Mouse (Mus musculus) forebrain, embryonic 14.5 days (tissue): ENCODE results near the gene Csf3r. TPM values are rescaled to one million over a fixed set of nuclear protein-coding genes. Genes with fewer than 3 reads are reported as not detected.

Source experiments
- ATAC-seq: fragments of 200-750 bp; cut with Nextera tagmentation; 2 replicates; pipeline ENCODE4 v1.8.0; 2017; ENCODE audit warnings: mild to moderate bottlenecking, moderate library complexity
- DNase-seq: peaks from one replicate; pipeline ENCODE4 v3.0.0-alpha.2; 2015; ENCODE audit warnings: low spot score
- H3K27ac ChIP-seq: fragments of 300-500 bp; sonication (generic); 2 replicates; pipeline ENCODE4 v1.5.1; 2014; ENCODE audit warnings: low read depth, mild to moderate bottlenecking, control low read depth, low read length, moderate library complexity
- H3K27me3 ChIP-seq: fragments of 300-500 bp; sonication (generic); replicated peaks from 2 replicates; pipeline ENCODE4 v1.6.1; 2014; ENCODE audit warnings: low read length, control low read depth, mixed read lengths; ENCODE audit not compliant: control insufficient read depth, insufficient read depth
- H3K36me3 ChIP-seq: fragments of 300-500 bp; sonication (generic); 2 replicates; pipeline ENCODE4 v1.6.1; 2014; ENCODE audit warnings: low read length, control low read depth; ENCODE audit not compliant: control insufficient read depth, insufficient read depth
- H3K4me1 ChIP-seq: fragments of 300-500 bp; sonication (generic); 2 replicates; pipeline ENCODE4 v1.6.1; 2014; ENCODE audit warnings: antibody characterized with exemption, low read length, control low read depth; ENCODE audit not compliant: control insufficient read depth, insufficient read depth
- H3K4me2 ChIP-seq: fragments of 300-500 bp; sonication (generic); 2 replicates; pipeline ENCODE4 v1.6.1; 2014; ENCODE audit warnings: mild to moderate bottlenecking, control low read depth, low read length
- H3K4me3 ChIP-seq: fragments of 300-500 bp; sonication (generic); 2 replicates; pipeline ENCODE4 v1.5.1; 2014; ENCODE audit warnings: low read depth, low read length, control low read depth
- H3K9ac ChIP-seq: fragments of 300-500 bp; sonication (generic); 2 replicates; pipeline ENCODE4 v1.6.1; 2014; ENCODE audit warnings: mild to moderate bottlenecking, low read length, control low read depth, moderate library complexity
- H3K9me3 ChIP-seq: fragments of 300-500 bp; sonication (generic); replicated peaks from 2 replicates; pipeline ENCODE4 v1.6.1; 2016; ENCODE audit warnings: low read length, control low read depth, mixed read lengths; ENCODE audit not compliant: control insufficient read depth
- WGBS: fragments of 180-500 bp; shearing (Covaris S2); extraction: QIAGEN DNeasy Blood & Tissue Kit; methylation state at CpG from one replicate; pipeline ENCODE4 v1.1.7; 2014; 5-methylcytosine and 5-hydroxymethylcytosine counted together
- polyA plus RNA-seq: library from polyadenylated mRNA; unstranded; fragments of >200 nt; fragmentation: Nextera tagmentation; extraction: Ambion mirVana; gene quantifications from 2 replicates; pipeline ENCODE4 v1.2.1, GENCODE M21; 2014

The Csf3r gene
- polyA plus RNA-seq, 1 experiment from 2014 or later, result 0.48 TPM

- peaks cover 5% of the 10 kb centered on the region; the same call in 1 of the 2 replicates for H3K9me3 ChIP-seq
- no peak overlapping the region for H3K4me2 ChIP-seq
- DNase-seq (no peak), ATAC-seq (no peak)
- no peak overlapping the region for H3K9ac ChIP-seq
- no peaks in the 10 kb centered on the region for H3K36me3 ChIP-seq
- H3K4me3 ChIP-seq, result no peak overlapping the region
- whole genome bisulfite sequencing, result 13% methylated on average over 4 of the region's 4 CpGs
- H3K4me1 ChIP-seq, result no peaks in the 10 kb centered on the region
- no peak overlapping the region for H3K27ac ChIP-seq
- H3K27me3 ChIP-seq, result no peaks in the 10 kb centered on the region
These were observed 27.8 kb upstream of the Csf3r start for GRCm38 (mm10) chr4:125996576-125996975.

DNA sequence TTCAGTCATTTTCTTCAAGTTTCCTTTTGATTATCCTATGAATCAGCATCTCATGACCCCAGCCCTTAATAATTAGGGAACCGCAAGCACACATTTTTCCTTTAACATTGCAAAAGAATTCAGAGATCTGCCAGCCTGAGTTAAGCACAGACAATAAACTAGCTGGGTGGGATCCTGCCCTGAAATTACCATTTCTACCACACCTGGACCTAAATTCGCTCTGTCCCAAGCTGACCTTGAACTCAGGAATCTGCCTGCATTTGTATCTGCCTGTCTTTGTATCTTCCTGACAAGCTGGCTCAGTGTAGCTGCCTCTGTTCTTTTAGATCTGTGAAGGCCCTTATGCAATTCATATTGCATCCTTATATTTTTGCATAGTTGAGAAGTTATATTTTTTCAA lies 26.5 kb upstream of the Csf3r start:
- H3K4me2 ChIP-seq, result no peak overlapping the region
- H3K36me3 ChIP-seq, result no peaks in the 10 kb centered on the region
- no peaks in the 10 kb centered on the region for H3K4me1 ChIP-seq
- no peak overlapping the region for H3K9ac ChIP-seq
- H3K9me3 ChIP-seq, result peaks cover 5% of the 10 kb centered on the region; the same call in 1 of the 2 replicates
- DNase-seq (no peak), ATAC-seq (no peak)
- H3K27me3 ChIP-seq, result no peaks in the 10 kb centered on the region
- no peak overlapping the region for H3K27ac ChIP-seq
- no peak overlapping the region for H3K4me3 ChIP-seq
- 93% methylated on average over 2 of the region's 2 CpGs for WGBS

- no peaks in the 10 kb centered on the region for H3K27me3 ChIP-seq
These were observed 22.8 kb upstream of the Csf3r start for GRCm38 (mm10) chr4:126001311-126002199.

DNA sequence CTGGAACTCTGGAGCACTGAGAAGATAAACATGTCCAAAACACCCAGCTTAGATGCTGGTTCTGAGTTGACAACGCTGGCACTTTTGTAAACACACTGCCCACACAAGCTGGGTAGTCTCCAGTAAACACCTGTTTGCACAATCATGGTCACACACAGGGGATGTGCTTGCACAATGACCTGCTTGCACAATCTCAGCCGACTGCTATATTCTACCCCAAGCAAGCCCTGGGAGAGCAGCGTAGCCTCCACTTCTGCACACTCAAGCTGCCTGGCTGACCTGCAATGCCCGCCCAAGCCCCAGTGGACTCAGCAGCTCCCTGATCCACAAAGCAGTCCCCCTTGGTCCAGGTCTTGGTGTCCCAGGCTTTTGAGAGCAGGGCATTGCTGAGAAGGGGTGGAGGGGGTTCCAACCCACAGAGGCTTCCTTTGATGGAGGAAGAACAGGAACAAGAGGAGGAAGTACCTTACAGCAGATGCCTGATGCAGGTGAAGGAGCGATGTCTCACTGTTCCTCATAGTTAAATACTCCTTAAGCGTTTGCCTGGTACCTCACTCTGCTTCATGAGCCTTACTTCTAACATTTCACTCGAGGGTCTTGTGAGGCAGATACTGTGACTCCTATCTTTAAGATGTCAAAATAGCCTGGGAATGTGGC lies 6.5 kb upstream of the Csf3r start:
- Histone ChIP-seq H3K4me1 (no peaks in the 10 kb centered on the region), H3K4me2 (no peak overlapping the region), H3K36me3 (no peaks in the 10 kb centered on the region), H3K4me3 (no peak overlapping the region), H3K9ac (no peak overlapping the region), H3K9me3 (no peaks in the 10 kb centered on the region), H3K27ac (no peak overlapping the region), H3K27me3 (no peaks in the 10 kb centered on the region)
- DNase-seq (no peak), ATAC-seq (no peak)
- WGBS, result 83% methylated on average over 7 of the region's 7 CpGs

More at GRCm38 (mm10) chr4:126001311-126002199, 22.8 kb upstream of the Csf3r start:
- peaks cover 5% of the 10 kb centered on the region; the same call in 1 of the 2 replicates for H3K9me3 ChIP-seq
- no peak overlapping the region for H3K9ac ChIP-seq
- no peaks in the 10 kb centered on the region for H3K4me1 ChIP-seq
- no peak for ATAC-seq
- H3K4me3 ChIP-seq, result no peak overlapping the region
- no peak for DNase-seq
- H3K27ac ChIP-seq, result no peak overlapping the region
- H3K4me2 ChIP-seq, result no peak overlapping the region
- WGBS, result 86% methylated on average over 12 of the region's 12 CpGs
- H3K36me3 ChIP-seq, result no peaks in the 10 kb centered on the region

DNA sequence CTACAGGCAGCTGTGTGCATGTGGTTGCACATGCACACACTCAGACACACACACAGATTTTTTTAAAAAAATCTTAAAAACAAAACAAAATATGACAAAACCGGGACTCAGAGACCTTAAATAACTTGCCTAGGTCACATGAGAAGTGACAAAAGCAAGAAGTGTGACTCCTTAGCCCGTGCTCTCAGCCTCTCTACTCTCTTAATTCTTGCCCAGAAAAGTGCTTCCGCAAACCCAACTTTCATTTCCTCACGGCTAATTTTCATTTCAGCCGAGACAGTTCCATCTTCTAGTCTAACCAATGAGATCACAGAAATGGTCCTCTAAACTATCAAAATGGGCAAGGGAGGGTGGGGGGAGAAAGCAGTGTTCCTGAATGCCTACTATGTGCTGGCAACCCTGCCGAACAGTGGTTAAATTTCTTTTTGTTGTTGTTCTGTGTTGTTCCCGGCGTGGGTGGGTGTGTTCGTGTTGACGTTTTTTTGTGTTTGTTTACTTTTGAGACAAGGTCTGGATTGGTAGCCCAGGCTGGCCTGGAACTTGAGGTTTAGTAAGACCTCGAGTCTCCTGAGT lies 5.3 kb upstream of the Csf3r start:
- Histone ChIP-seq H3K36me3 (no peaks in the 10 kb centered on the region), H3K27me3 (no peaks in the 10 kb centered on the region), H3K4me3 (no peak overlapping the region), H3K9ac (no peak overlapping the region), H3K27ac (no peak overlapping the region), H3K4me2 (no peak overlapping the region), H3K4me1 (no peaks in the 10 kb centered on the region), H3K9me3 (no peaks in the 10 kb centered on the region)
- 82% methylated on average over 11 of the region's 11 CpGs for WGBS
- DNase-seq (no peak), ATAC-seq (no peak)

GRCm38 (mm10) chr4:126025801-126026200 lies 1.5 kb downstream of the Csf3r start:
- peak; percentile 21 for DNase-seq
- no peak for ATAC-seq

GRCm38 (mm10) chr4:126027980-126028379 lies 3.6 kb downstream of the Csf3r start:
- Histone ChIP-seq H3K9me3 (no peaks in the 10 kb centered on the region), H3K27ac (no peak overlapping the region), H3K9ac (no peak overlapping the region), H3K4me3 (no peak overlapping the region), H3K4me2 (no peak overlapping the region), H3K4me1 (no peaks in the 10 kb centered on the region), H3K36me3 (no peaks in the 10 kb centered on the region), H3K27me3 (no peaks in the 10 kb centered on the region)
- 92% methylated on average over 3 of the region's 3 CpGs for WGBS
- ATAC-seq (no peak), DNase-seq (no peak)

More at GRCm38 (mm10) chr4:126025801-126026200, 1.5 kb downstream of the Csf3r start:
- Histone ChIP-seq H3K36me3 (no peaks in the 10 kb centered on the region), H3K4me2 (no peak overlapping the region), H3K27me3 (no peaks in the 10 kb centered on the region), H3K4me1 (no peaks in the 10 kb centered on the region), H3K27ac (no peak overlapping the region), H3K9ac (no peak overlapping the region), H3K9me3 (no peaks in the 10 kb centered on the region), H3K4me3 (no peak overlapping the region)
- 83% methylated on average over 5 of the region's 5 CpGs for WGBS

GRCm38 (mm10) chr4:126029042-126029441 lies 4.7 kb downstream of the Csf3r start:
- no peaks in the 10 kb centered on the region for H3K9me3 ChIP-seq
- WGBS, result 77% methylated on average over 3 of the region's 3 CpGs
- no peak overlapping the region for H3K9ac ChIP-seq
- DNase-seq (no peak), ATAC-seq (no peak)
- no peaks in the 10 kb centered on the region for H3K4me1 ChIP-seq
- H3K4me2 ChIP-seq, result no peak overlapping the region
- no peak overlapping the region for H3K27ac ChIP-seq
- H3K4me3 ChIP-seq, result no peak overlapping the region
- no peaks in the 10 kb centered on the region for H3K36me3 ChIP-seq
- no peaks in the 10 kb centered on the region for H3K27me3 ChIP-seq
